Mouse (Mus musculus) cerebellum, postnatal 10 days (tissue): Measurements from ENCODE around the gene Gm10799.
A peak's percentile ranks its signal among the peaks of the same experiment; 100 is the strongest.
"Not testable (repeated sequence)": the region's sequence is repeated elsewhere in the genome, so short reads cannot be mapped to it uniquely, and the experiment has no call there.

Experiments
- DNase-seq, 2 experiments: peaks; one replicate each; pipeline ENCODE4 v3.0.0; 2021; ENCODE audit warnings: mixed read lengths in 2 of 2

Gm10799 gene

DNA sequence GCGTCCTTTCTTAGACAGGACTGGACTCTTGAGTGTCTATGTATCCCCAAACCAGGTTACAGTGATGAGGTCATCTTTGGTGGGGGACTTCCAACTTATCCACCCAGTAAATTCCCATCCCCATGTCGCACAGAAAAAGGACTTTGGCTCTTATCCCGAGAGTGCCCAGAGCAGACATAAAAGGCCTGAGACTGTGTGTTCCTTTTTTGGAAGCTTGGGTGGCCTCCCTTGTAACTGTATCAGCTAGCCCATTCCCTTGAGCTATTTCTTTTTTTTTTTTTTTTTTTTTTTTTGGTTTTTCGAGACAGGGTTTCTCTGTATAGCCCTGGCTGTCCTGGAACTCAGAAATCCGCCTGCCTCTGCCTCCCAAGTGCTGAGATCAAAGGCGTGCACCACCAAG is 2.8 kb downstream of the Gm10799 start, which contains the start of gene Gm10912:
Gene Gm10912, plus strand, starts transcription at position 301 of the 400 bp plus-strand sequence.
- not testable (repeated sequence) for DNase-seq

- DNase-seq, result no peak
Observed at GRCm38 (mm10) chr2:104064152-104064551, 4.2 kb downstream of the Gm10799 start.

DNA sequence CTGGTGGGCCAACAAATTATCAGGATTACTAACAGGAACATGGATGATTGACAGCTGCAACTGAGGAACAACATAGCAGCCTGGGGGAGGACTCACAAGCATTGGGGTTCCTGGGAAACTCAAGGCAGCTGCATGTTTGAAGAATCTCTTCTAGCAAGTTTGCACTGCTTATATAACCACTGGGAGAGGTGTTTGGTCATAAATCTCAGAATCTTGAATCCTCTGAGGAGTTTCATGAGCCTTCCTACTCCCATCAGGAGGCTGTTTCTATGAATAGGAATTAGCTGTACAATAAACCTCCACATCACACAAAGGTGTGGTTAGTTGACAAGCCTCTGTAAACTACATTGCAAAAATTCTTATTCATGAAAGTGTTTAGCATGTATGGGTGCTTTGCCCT is 5.7 kb downstream of the Gm10799 start:
- DNase-seq, result no peak

- no peak for DNase-seq
Observed at GRCm38 (mm10) chr2:104060996-104061395, 7.4 kb downstream of the Gm10799 start.

DNA sequence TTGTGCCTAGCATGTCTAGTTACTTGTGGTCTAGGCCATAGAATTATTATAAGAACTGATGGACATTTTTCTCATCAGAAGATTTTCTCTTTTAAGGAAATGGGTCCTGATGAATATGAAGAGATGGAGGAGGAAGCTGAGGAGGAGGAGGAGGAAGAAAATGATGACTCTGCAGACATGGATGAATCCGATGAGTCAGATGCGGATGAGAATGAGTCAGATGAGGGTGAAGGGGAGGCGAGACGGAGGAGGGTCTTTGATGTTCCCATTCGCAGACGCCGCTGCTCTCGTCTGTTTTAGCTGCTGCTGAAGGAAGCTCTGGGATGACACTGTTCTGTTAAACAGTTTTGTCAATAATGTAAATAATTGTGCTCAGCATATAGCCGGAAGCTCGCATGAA is 8.6 kb downstream of the Gm10799 start:
- DNase-seq, result no peak

- DNase-seq, result no peak
Observed at GRCm38 (mm10) chr2:104058954-104059353, 9.4 kb downstream of the Gm10799 start.

- DNase-seq, result no peak
Observed at GRCm38 (mm10) chr2:104058381-104058780, 10.0 kb downstream of the Gm10799 start.

- no peak for DNase-seq
Observed at GRCm38 (mm10) chr2:104044479-104045080, 23.8 kb downstream of the Gm10799 start.

DNA sequence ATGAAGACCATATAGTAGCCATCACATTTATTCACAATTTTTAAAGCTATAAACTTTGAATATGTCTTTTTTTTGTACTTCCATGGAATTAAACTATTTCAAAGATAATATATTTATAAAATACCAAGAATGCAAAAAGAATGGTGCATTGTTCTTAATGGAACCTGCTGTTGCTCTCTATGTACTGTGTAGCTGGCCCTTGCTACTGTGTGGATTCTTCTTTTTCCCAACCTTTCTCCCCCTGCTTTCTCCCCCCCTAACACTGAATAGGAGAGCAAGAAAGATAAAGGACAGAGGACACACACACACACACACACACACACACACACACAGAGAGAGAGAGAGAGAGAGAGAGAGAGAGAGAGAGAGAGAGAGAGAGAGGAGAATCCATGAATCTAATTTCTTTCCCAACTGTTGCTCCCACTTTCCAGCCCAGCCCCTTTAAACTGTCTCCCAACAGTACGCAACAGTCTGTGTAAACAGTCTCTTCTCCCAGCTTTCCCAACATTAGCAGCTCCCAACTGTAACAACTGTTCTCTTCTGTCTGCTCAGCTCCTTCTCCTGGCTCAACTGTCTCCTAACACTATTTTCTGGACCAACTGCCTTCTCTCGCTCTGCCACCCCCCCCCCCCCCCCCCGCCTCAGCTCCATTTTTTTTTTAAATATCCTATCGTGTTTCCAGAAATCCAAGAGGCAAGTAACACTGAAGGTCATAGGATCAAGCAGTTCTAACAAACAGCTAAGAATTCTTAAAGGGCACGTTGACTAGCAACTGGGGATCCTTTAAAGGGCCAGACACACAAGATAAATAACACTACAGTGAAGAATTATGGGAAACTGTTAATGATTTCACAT is 24.5 kb downstream of the Gm10799 start:
- DNase-seq, result no peak

DNA sequence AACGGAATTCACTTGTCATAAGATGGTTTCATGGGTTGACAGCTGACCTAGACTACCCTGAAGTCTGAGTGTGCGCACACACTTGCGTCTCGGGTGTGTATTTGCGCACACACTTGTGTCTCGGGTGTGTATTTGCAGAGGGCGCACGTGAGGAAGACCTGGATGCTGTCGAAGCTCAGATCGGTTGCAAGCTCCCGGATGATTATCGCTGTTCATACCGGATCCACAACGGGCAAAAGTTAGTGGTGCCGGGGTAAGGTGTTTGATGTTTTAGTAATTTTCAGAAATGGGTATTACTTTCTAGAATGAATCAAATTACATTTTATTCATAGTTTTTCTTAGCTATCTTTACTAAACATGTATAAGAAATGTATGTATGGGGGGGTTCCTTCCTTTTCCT is 25.6 kb downstream of the Gm10799 start:
- DNase-seq, result no peak

GRCm38 (mm10) chr2:104041632-104042031 is 26.7 kb downstream of the Gm10799 start:
- DNase-seq, result no peak

DNA sequence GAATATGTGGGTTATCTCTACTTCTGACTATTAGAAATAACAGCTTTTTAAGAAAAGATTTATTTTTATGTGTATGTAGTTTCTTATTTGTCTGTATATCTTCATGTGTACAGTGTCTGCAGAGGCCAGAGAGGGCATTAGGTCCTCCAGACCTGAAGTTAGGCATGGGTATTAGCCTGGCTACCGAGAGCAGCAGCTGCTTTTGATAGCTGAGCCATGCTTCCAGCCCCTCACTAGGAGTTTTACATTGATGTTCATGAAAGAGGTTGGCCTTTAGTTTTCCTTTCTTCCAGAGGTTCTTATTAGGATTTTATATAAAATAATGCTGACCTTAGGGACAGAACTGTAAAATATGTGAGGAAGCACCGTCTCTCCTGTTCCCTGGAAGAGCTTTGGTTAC is 30.1 kb downstream of the Gm10799 start:
- DNase-seq, result no peak

DNA sequence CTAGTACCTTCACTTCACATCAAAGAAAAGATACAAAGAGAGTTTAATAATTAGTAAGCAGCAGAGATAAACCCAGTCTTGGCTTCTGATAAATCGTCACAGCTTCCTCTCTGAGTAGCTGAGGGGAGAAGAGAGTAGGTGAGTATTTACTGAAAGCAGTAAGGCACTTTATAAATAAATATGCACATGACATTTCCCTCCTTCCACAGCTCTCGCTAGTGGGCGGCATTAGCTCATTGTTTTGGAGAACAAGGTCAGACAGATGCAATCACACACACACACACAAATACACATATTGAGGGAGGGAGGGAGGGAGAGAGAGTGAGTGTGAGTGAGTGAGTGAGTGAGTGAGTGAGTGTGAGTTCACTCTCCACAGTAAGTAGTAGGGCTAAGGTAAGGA is 32.0 kb downstream of the Gm10799 start:
- DNase-seq, result no peak

- no peak for DNase-seq
Observed at GRCm38 (mm10) chr2:104035595-104035994, 32.8 kb downstream of the Gm10799 start.

GRCm38 (mm10) chr2:104034832-104035472 is 33.4 kb downstream of the Gm10799 start:
- peak; percentile 73 to 80 for DNase-seq

GRCm38 (mm10) chr2:104032056-104032455 is 36.3 kb downstream of the Gm10799 start:
- DNase-seq, result no peak

GRCm38 (mm10) chr2:104030381-104030780 is 38.0 kb downstream of the Gm10799 start:
- DNase-seq, result no peak

DNA sequence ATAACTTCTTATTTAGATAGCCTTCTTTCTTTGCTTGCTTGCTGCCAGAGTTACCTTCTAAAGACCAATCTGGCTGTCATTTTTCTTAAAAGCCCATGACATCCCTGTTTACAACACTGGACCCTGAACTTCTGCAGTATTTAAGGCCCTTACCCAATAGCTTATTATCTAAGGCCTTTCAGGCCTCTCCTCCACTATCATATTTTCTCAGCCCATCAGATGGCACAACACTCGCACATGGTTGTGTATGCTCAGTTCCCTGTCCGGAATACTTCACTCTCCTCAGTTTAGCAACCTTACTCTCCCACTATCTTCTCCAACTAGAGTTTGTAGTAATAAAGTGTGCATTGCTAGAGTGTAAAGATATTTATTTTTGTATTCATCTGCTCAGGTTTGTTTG is 39.3 kb downstream of the Gm10799 start:
- no peak for DNase-seq

DNA sequence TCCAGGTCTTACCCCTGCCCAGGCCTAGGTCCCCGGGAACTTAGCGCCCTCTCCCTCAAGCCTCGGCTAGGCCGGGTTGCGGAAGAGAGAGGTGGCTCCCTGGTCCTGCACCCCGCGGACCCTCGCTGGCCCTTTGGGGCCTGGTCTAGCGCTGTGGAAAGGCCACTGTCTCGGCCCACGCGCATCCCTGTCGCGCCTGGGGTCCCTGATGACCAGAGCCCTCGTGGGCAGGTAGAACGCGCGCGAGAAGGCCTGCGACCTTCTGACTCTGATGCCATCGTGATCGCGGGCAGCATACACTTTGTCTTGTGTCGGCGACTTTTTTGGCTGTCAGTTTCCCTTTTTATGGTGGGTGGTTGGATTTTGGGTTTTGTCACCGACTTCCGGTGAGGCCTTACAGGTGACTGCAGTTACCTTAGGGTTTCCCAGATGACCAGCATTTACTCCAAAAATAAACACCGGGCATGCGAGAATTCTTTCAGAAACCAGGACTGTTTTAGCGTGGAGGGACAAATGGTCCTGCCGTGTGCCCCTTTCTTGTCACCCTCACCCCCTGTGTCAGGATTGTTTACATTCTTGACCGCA is 40.1 kb downstream of the Gm10799 start, which contains the start of gene 4931422A03Rik:
Gene 4931422A03Rik, minus strand, starts transcription at position 223 of the 585 bp plus-strand sequence.
- DNase-seq, result no peak

GRCm38 (mm10) chr2:104027458-104028138 is 40.8 kb downstream of the Gm10799 start, which contains the start of gene Fbxo3:
Fbxo3 (plus strand) TSS chr2:104027721.
- DNase-seq, result peak; percentile 92 to 95

DNA sequence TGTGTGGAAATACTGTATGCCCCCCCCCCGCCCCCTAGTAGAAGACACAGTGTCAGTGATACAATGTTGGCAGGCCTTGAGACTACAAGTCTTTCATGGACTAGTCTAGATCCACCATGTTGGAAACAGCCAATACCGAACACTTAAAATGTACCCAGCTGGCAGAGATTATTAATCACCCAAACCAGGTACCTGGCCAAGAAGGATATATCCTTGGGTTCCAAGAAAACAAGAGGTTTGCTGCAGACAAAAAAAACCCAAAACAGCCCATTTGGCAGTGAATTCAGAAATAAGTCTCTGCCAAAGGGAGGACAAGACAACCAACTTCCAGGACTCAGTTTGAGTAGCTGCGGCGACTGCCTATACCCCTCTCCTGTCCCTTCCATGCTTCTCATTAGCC is 43.7 kb downstream of the Gm10799 start:
- no peak for DNase-seq

- DNase-seq, result no peak
Observed at GRCm38 (mm10) chr2:104023096-104023495, 45.3 kb downstream of the Gm10799 start.
